Mouse (Mus musculus) forebrain, embryonic 16.5 days (tissue): ENCODE measurements around the gene Pik3c2g. TPM values are rescaled to one million over a fixed set of nuclear protein-coding genes. Genes with fewer than 3 reads are reported as not detected.
A peak's percentile ranks its signal among the peaks of the same experiment; 100 is the strongest.

Experiments used
- ATAC-seq: fragments of 200-750 bp; cut with Nextera tagmentation; 2 replicates; pipeline ENCODE4 v1.8.0; 2017; ENCODE audit warnings: mild to moderate bottlenecking, moderate library complexity
- H3K27ac ChIP-seq: fragments of 300-500 bp; sonication (generic); 2 replicates; pipeline ENCODE4 v1.5.1; 2014; ENCODE audit warnings: low read length, control low read depth
- H3K27me3 ChIP-seq: fragments of 300-500 bp; sonication (generic); replicated peaks from 2 replicates; pipeline ENCODE4 v1.6.1; 2014; ENCODE audit warnings: low read length; ENCODE audit not compliant: control insufficient read depth, insufficient read depth
- H3K36me3 ChIP-seq: fragments of 300-500 bp; sonication (generic); 2 replicates; pipeline ENCODE4 v1.6.1; 2014; ENCODE audit not compliant: control insufficient read depth, insufficient read depth
- H3K4me1 ChIP-seq: fragments of 300-500 bp; sonication (generic); replicated peaks from 2 replicates; pipeline ENCODE4 v1.6.1; 2014; ENCODE audit warnings: low read length; ENCODE audit not compliant: control insufficient read depth, insufficient read depth
- H3K4me2 ChIP-seq: fragments of 300-500 bp; sonication (generic); 2 replicates; pipeline ENCODE4 v1.6.1; 2014; ENCODE audit warnings: mild to moderate bottlenecking, low read length, control low read depth
- H3K4me3 ChIP-seq: fragments of 300-500 bp; sonication (generic); replicated peaks from 2 replicates; pipeline ENCODE4 v1.5.1; 2014; ENCODE audit warnings: mild to moderate bottlenecking, low read length, control low read depth
- H3K9ac ChIP-seq: fragments of 300-500 bp; sonication (generic); replicated peaks from 2 replicates; pipeline ENCODE4 v1.6.1; 2014; ENCODE audit warnings: low read depth, low read length, control low read depth
- H3K9me3 ChIP-seq: fragments of 300-500 bp; sonication (generic); 2 replicates; pipeline ENCODE4 v1.6.1; 2016; ENCODE audit warnings: low read length; ENCODE audit not compliant: control insufficient read depth
- WGBS: fragments of 180-500 bp; shearing (Covaris S2); extraction: QIAGEN DNeasy Blood & Tissue Kit; methylation state at CpG from one replicate; pipeline ENCODE4 v1.1.7; 2014; 5-methylcytosine and 5-hydroxymethylcytosine counted together
- polyA plus RNA-seq: library from polyadenylated mRNA; unstranded; fragments of >200 nt; fragmentation: Nextera tagmentation; extraction: Ambion mirVana; gene quantifications from 2 replicates; pipeline ENCODE4 v1.2.1, GENCODE M21; 2015

Gene Pik3c2g
- polyA plus RNA-seq, 1 experiment from 2014 or later = 0.10 TPM

DNA sequence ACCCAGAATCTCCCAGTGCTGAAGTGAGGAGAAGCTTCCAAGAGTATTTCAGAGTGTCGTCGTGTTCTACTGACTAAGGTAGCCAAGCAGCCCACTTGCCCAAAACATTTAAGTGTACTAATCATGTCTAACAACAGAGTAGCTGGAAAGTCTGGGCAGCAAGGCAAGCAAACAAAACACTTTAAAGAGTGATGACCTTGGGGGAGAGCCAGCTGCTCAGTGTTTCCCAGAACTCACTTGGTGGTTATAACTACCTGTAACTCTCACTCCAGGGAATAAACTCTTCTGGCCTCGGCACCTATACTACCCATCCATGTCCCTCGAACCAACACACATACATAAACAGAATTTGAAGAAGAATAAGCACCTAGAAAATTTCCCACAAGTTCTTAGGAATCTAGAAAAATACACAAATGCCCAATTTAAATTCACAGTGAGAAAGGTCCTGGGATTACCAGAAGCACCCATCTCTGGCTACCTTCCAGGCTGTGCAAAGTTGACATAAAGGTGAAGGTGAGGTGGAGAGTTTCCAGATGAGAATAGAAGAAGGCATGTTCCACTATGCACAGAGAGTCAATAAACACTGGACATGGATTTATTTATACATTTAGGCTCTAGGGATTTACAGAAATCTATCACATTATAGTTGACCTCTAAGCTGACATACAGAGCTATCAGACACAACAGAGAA, 384.7 kb downstream of the Pik3c2g start:
- no peaks in the 10 kb centered on the region for H3K9me3 ChIP-seq
- H3K27me3 ChIP-seq = no peaks in the 10 kb centered on the region
- no peak overlapping the region for H3K4me2 ChIP-seq
- no peaks in the 10 kb centered on the region for H3K4me1 ChIP-seq
- no peak overlapping the region for H3K9ac ChIP-seq
- no peak overlapping the region for H3K27ac ChIP-seq
- 88% methylated on average over 4 of the region's 4 CpGs for WGBS
- no peaks in the 10 kb centered on the region for H3K36me3 ChIP-seq
- no peak overlapping the region for H3K4me3 ChIP-seq
- no peak for ATAC-seq

DNA sequence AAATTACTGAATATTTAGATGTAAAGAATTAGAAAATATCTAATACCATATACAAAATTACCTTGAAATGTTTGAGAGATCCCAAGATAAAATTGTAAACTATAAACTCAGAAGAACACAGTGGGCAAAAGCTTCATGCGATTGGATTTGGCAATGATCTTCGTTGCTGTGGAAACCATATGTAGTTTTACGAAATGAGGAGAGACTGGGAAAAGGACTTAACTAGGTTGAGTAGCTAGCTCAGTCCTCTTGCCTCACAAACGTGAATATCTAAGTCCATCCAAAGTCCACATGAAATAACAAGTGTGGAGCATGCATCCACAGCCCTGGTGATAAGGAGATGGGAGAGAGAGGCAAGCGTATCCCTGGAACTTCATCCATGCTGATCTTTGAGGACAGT, 387.6 kb downstream of the Pik3c2g start:
- Histone ChIP-seq H3K4me1 (no peaks in the 10 kb centered on the region), H3K36me3 (no peaks in the 10 kb centered on the region), H3K4me3 (no peak overlapping the region), H3K27me3 (no peaks in the 10 kb centered on the region), H3K4me2 (no peak overlapping the region), H3K9ac (no peak overlapping the region), H3K27ac (no peak overlapping the region), H3K9me3 (no peaks in the 10 kb centered on the region)
- ATAC-seq = no peak
- WGBS = 78% methylated on average over 5 of the region's 5 CpGs

- H3K4me2 ChIP-seq = no peak overlapping the region
- no peaks in the 10 kb centered on the region for H3K4me1 ChIP-seq
- H3K9me3 ChIP-seq = no peaks in the 10 kb centered on the region
- WGBS = 66% methylated on average over 3 of the region's 3 CpGs
- no peak overlapping the region for H3K27ac ChIP-seq
- H3K4me3 ChIP-seq = no peak overlapping the region
- no peaks in the 10 kb centered on the region for H3K36me3 ChIP-seq
- H3K9ac ChIP-seq = no peak overlapping the region
- no peaks in the 10 kb centered on the region for H3K27me3 ChIP-seq
- no peak for ATAC-seq
Observed at GRCm38 (mm10) chr6:139978114-139978513, 391.1 kb downstream of the Pik3c2g start.

GRCm38 (mm10) chr6:139981061-139981460, 394.0 kb downstream of the Pik3c2g start:
- no peaks in the 10 kb centered on the region for H3K9me3 ChIP-seq
- H3K36me3 ChIP-seq = no peaks in the 10 kb centered on the region
- no peak overlapping the region for H3K4me3 ChIP-seq
- no peak overlapping the region for H3K9ac ChIP-seq
- H3K27me3 ChIP-seq = no peaks in the 10 kb centered on the region
- no peak for ATAC-seq
- no peak overlapping the region for H3K27ac ChIP-seq
- no peak overlapping the region for H3K4me2 ChIP-seq
- H3K4me1 ChIP-seq = no peaks in the 10 kb centered on the region

DNA sequence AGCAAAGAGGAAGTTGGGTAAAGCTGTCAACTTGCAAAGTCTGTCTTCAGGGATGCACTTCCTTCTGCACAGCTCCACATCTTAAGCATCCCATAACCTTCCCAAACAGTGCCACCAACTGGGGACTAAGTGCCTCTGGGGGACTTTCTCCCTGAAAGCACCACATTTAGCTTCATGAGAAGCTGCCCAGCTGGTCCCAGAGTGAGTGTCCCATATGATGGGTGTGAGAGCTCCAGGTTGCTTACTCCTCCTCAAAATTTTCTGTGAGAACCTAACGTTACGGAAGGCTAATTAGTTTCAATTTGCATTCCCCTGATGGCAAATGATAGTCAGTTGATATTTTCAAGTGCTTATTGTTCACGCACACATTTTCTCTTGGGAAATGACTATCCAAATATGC, 397.0 kb downstream of the Pik3c2g start:
- H3K9me3 ChIP-seq = no peaks in the 10 kb centered on the region
- no peak overlapping the region for H3K27ac ChIP-seq
- no peak overlapping the region for H3K9ac ChIP-seq
- H3K27me3 ChIP-seq = no peaks in the 10 kb centered on the region
- H3K4me1 ChIP-seq = peaks cover 5% of the 10 kb centered on the region
- 81% methylated on average over 3 of the region's 3 CpGs for WGBS
- no peak for ATAC-seq
- no peaks in the 10 kb centered on the region for H3K36me3 ChIP-seq
- H3K4me3 ChIP-seq = no peak overlapping the region
- no peak overlapping the region for H3K4me2 ChIP-seq

DNA sequence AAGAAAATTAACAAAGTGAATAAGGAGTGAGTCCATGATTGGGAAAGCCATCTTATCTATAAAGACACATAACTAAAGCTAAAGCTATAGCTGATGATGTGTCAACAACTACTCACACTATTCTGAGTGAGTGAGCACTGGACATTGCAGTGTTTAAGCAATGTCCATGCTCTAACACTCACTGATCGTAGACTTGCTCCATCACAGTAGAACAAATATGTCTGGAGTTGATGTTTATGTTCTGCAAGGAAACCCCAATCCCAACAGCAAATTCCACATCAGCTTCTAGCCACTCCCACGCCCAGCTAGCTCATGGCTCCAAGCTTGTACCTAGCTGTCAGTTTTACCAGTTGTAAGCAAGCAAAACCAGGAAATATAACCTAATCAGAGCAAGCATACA, 399.5 kb downstream of the Pik3c2g start:
- no peak overlapping the region for H3K9ac ChIP-seq
- peaks cover 8% of the 10 kb centered on the region for H3K4me1 ChIP-seq

GRCm38 (mm10) chr6:139989075-139989474, 402.1 kb downstream of the Pik3c2g start:
- Histone ChIP-seq H3K27ac (no peak overlapping the region), H3K27me3 (no peaks in the 10 kb centered on the region), H3K36me3 (no peaks in the 10 kb centered on the region), H3K4me2 (no peak overlapping the region), H3K4me1 (peaks cover 8% of the 10 kb centered on the region), H3K9me3 (no peaks in the 10 kb centered on the region), H3K4me3 (no peak overlapping the region), H3K9ac (no peak overlapping the region)
- ATAC-seq = 0 out of 2 replicates have a peak, but pooled peaks have one; percentile 43
- WGBS = 37% methylated on average over 6 of the region's 6 CpGs

More for the DNA sequence above, 399.5 kb downstream of the Pik3c2g start:
- Histone ChIP-seq H3K9me3 (no peaks in the 10 kb centered on the region), H3K27me3 (no peaks in the 10 kb centered on the region), H3K4me2 (no peak overlapping the region), H3K4me3 (no peak overlapping the region), H3K27ac (no peak overlapping the region), H3K36me3 (no peaks in the 10 kb centered on the region)
- ATAC-seq = no peak
- WGBS = 92% methylated on average over 2 of the region's 2 CpGs

- Histone ChIP-seq H3K36me3 (no peaks in the 10 kb centered on the region), H3K4me2 (no peak overlapping the region), H3K27ac (no peak overlapping the region), H3K4me3 (no peak overlapping the region), H3K9ac (no peak overlapping the region), H3K9me3 (no peaks in the 10 kb centered on the region), H3K27me3 (no peaks in the 10 kb centered on the region), H3K4me1 (peaks cover 8% of the 10 kb centered on the region)
- no peak for ATAC-seq
- WGBS = 89% methylated on average over 10 of the region's 10 CpGs
Observed at GRCm38 (mm10) chr6:139989597-139989996, 402.6 kb downstream of the Pik3c2g start.

DNA sequence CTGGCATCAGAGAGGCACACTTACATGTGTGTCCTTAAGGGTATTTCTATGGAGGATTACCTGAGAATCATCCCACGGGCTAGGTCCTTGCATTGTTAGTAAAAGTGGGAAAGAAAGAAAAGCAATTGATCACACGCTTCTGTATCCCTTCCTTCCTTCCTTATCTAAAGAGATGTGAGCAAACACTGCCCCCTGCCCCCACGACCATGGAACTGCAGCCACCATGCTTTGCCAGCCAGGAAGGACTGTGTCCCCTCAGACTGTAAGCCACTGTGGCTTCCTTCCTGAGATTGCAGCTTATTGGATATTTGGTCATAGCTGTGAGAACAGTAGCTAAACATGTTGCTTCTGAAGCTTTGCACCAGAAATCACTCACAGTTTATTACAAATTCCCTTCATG, 418.2 kb downstream of the Pik3c2g start:
- H3K36me3 ChIP-seq = no peaks in the 10 kb centered on the region
- ATAC-seq = no peak
- no peak overlapping the region for H3K4me2 ChIP-seq
- no peak overlapping the region for H3K4me3 ChIP-seq
- H3K4me1 ChIP-seq = no peaks in the 10 kb centered on the region
- 73% methylated on average over 3 of the region's 3 CpGs for WGBS
- H3K27ac ChIP-seq = 0 out of 2 replicates have a peak overlapping the region, but pooled peaks have one; percentile 47
- no peak overlapping the region for H3K9ac ChIP-seq
- no peaks in the 10 kb centered on the region for H3K27me3 ChIP-seq
- peaks cover 3% of the 10 kb centered on the region; the same call in 1 of the 2 replicates for H3K9me3 ChIP-seq
